Mouse (Mus musculus): Measurements from ENCODE around the gene Rhot2.

DNA sequence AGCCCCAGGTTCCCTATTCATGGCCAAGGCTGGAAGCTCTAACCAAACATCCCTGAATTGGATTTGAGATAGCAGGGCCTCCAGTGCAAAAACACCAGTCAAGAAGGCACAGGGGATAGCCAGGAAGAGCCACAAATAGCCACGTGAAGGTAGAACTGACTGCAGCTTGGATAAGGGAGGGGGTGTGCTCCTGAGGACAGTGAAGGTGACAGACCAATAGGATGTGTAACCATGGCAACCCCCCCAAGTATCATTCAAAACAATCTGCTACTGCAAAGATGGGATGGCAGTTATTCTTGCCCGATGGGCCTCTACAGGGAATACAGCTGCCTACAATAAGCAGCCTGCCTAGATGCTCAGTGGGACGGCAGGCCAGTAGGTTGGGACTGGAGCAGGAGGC, 7.1 kb downstream of the Rhot2 start:
- TF ChIP-seq CTCF (IDR thresholded peaks at IDR 0.05; ENCODE audit: extremely low read depth, insufficient read depth, low read length), result no peak
- no peak for TF ChIP-seq POLR2A (IDR thresholded peaks at IDR 0.05; ENCODE audit: extremely low read depth, insufficient read depth, low read length)
